Mouse (Mus musculus) forebrain, embryonic 13.5 days (tissue): ENCODE measurements around the gene Cpe. TPM values are rescaled to one million over a fixed set of nuclear protein-coding genes. Genes with fewer than 3 reads are reported as not detected.
"Not testable (repeated sequence)": the region's sequence is repeated elsewhere in the genome, so short reads cannot be mapped to it uniquely, and the experiment has no call there.

Experiments
- ATAC-seq: fragments of 200-750 bp; cut with Nextera tagmentation; 2 replicates; pipeline ENCODE4 v1.8.0; 2017
- H3K27ac ChIP-seq: fragments of 300-500 bp; sonication (generic); 2 replicates; pipeline ENCODE4 v1.5.1; 2015; ENCODE audit warnings: inconsistent platforms, mild to moderate bottlenecking, moderate library complexity
- H3K27me3 ChIP-seq: fragments of 300-500 bp; sonication (generic); 2 replicates; pipeline ENCODE4 v1.6.1; 2015; ENCODE audit warnings: mild to moderate bottlenecking, inconsistent platforms
- H3K36me3 ChIP-seq: fragments of 300-500 bp; sonication (generic); 2 replicates; pipeline ENCODE4 v1.6.1; 2015; ENCODE audit warnings: mild to moderate bottlenecking, inconsistent platforms; ENCODE audit not compliant: poor library complexity, severe bottlenecking
- H3K4me1 ChIP-seq: fragments of 300-500 bp; sonication (generic); 2 replicates; pipeline ENCODE4 v1.6.1; 2015; ENCODE audit warnings: inconsistent platforms
- H3K4me2 ChIP-seq: fragments of 300-500 bp; sonication (generic); 2 replicates; pipeline ENCODE4 v1.6.1; 2015; ENCODE audit warnings: inconsistent platforms, mild to moderate bottlenecking, moderate library complexity
- H3K4me3 ChIP-seq: fragments of 300-500 bp; sonication (generic); 2 replicates; pipeline ENCODE4 v1.5.1; 2015; ENCODE audit warnings: mild to moderate bottlenecking, inconsistent platforms
- H3K9ac ChIP-seq: fragments of 300-500 bp; sonication (generic); 2 replicates; pipeline ENCODE4 v1.6.1; 2015; ENCODE audit warnings: mild to moderate bottlenecking, inconsistent platforms
- H3K9me3 ChIP-seq: fragments of 300-500 bp; sonication (generic); replicated peaks from 2 replicates; pipeline ENCODE4 v1.6.1; 2016; ENCODE audit warnings: inconsistent platforms
- WGBS: fragments of 180-500 bp; shearing (Covaris S2); methylation state at CpG from one replicate; pipeline ENCODE4 v1.1.7; 2015; 5-methylcytosine and 5-hydroxymethylcytosine counted together
- polyA plus RNA-seq: library from polyadenylated mRNA; unstranded; fragments of >200 nt; fragmentation: Nextera tagmentation; extraction: Ambion mirVana; gene quantifications from 2 replicates; pipeline ENCODE4 v1.2.1, GENCODE M21; 2015

The Cpe gene
- polyA plus RNA-seq, 1 experiment from 2014 or later: 389 TPM

DNA sequence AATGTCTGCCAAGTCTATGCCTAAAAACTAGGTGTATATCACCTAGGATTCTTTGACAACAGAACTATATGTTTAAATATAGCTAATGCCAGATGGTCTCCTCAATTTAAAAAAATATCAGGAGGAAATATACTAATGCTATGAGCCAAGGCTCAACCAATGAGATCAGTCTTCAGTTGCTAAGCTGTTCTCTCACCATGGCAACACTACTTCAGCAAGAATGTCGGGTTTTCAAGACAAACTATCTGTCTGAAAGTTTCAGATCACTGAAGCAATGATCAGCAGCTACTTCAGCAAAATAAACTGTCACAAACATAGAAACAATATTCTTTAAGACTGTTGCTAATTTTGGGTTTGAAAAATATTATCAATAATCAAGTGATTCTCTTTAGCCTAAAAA lies 20.9 kb downstream of the Cpe start:
- Histone ChIP-seq H3K9me3 (0 out of 2 replicates have a peak, but pooled peaks cover 3% of the 10 kb centered on the region), H3K4me3 (no peak overlapping the region), H3K9ac (no peak overlapping the region), H3K4me2 (no peak overlapping the region), H3K27ac (no peak overlapping the region), H3K4me1 (no peaks in the 10 kb centered on the region), H3K27me3 (no peaks in the 10 kb centered on the region), H3K36me3 (0 out of 2 replicates have a peak, but pooled peaks cover 3% of the 10 kb centered on the region)
- 28% methylated on average over 1 of the region's 1 CpGs for WGBS
- ATAC-seq: peak; percentile 66; the same call in 1 of the 2 replicates

DNA sequence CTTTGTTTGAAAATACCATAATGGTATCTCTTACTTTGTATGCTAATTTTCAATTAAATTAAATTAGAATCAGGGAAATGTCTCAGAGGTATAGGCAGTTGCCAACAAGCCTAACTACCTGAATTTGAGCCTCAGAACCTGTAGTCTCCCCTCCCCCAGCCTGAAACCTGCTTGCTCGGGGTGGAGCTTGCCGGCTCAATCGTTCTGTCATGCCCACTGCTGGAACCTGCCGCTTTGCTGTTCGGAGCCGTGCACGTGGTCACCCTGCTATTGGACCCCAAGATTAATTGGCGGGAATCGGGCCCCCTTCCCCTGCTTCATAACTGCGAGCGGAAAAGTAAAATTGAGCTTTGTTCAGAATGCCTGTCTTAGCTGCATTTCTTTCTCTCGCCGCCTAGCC lies 26.5 kb downstream of the Cpe start:
- 67% methylated on average over 13 of the region's 13 CpGs for WGBS
- H3K36me3 ChIP-seq, H3K4me1 ChIP-seq, ATAC-seq, H3K9me3 ChIP-seq, H3K27me3 ChIP-seq, H3K4me2 ChIP-seq, H3K9ac ChIP-seq, H3K27ac ChIP-seq, H3K4me3 ChIP-seq: not testable (repeated sequence)

DNA sequence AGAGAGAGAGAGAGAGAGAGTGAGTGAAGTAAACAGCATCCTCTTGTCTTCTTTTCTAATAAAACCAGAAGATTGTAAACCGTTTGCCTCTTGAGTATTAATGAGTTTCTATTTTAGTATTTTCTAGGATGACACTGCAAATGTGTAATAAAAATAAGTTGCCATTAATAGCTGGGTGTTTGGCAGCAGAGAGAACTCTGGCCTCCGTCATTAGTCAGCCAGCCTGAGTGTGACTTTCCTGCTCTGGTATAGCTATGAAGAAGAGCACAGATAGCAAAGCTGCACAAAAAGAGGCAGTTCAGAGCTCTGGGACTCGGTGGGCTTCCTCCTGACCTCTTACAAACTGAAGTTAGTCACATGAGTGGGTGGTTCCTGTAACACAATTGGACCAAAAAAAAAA lies 27.3 kb downstream of the Cpe start:
- no peak for ATAC-seq
- Histone ChIP-seq H3K36me3 (no peaks in the 10 kb centered on the region), H3K9me3 (no peaks in the 10 kb centered on the region), H3K4me3 (no peak overlapping the region), H3K4me2 (no peak overlapping the region), H3K27me3 (no peaks in the 10 kb centered on the region), H3K27ac (no peak overlapping the region), H3K4me1 (peaks cover 6% of the 10 kb centered on the region; the same call in 1 of the 2 replicates), H3K9ac (no peak overlapping the region)
- 65% methylated on average over 3 of the region's 3 CpGs for WGBS

DNA sequence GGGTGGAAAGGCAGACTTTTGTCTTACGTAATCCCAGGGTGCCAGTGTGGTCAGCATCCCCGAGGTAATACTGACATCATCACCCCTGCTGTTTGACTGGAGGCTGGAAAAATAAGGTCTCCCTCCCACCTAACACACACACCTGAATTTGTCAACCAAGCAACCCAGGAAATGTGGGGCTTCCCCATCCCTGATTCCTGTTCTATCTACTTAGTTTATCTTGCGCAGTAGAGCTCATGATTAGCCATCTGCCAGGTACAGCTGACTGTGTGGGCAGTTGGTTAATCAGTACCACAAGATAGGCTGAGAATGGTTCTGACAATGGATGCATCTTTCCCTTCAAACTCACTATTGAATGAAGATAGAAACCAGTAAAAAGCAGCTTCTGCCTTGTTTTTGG lies 28.0 kb downstream of the Cpe start:
- Histone ChIP-seq H3K27me3 (no peaks in the 10 kb centered on the region), H3K27ac (no peak overlapping the region)
- 55% methylated on average over 3 of the region's 3 CpGs for WGBS

DNA sequence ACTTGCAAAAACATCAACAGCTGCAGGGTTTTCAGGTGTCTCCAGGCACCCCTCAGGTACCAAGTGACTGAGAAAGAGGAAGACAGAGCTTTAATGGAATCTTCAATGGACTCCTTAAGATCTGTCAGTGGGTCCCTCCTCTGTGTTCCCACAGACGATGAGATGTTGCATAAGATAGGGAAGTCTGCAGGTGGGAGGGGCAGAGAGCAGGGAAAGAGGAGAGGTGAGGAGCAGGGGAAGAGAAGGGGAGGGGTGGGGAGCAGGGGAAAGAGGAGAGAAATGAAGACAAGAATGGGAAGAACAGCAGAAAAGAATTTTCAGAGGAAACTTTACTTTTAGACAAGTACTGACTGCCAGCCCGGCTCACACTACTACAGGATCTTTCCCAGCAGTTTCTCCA lies 28.5 kb downstream of the Cpe start:
- Histone ChIP-seq H3K4me3 (no peak overlapping the region), H3K4me1 (peaks cover 11% of the 10 kb centered on the region), H3K27me3 (no peaks in the 10 kb centered on the region), H3K27ac (no peak overlapping the region), H3K9ac (no peak overlapping the region), H3K4me2 (no peak overlapping the region), H3K36me3 (no peaks in the 10 kb centered on the region), H3K9me3 (no peaks in the 10 kb centered on the region)
- 47% methylated on average over 2 of the region's 2 CpGs for WGBS
- ATAC-seq: no peak

More for the DNA sequence above, 28.0 kb downstream of the Cpe start:
- no peak overlapping the region for H3K4me2 ChIP-seq
- no peak overlapping the region for H3K9ac ChIP-seq
- H3K4me3 ChIP-seq: no peak overlapping the region
- no peaks in the 10 kb centered on the region for H3K9me3 ChIP-seq
- ATAC-seq: no peak
- no peaks in the 10 kb centered on the region for H3K36me3 ChIP-seq
- peaks cover 8% of the 10 kb centered on the region for H3K4me1 ChIP-seq

DNA sequence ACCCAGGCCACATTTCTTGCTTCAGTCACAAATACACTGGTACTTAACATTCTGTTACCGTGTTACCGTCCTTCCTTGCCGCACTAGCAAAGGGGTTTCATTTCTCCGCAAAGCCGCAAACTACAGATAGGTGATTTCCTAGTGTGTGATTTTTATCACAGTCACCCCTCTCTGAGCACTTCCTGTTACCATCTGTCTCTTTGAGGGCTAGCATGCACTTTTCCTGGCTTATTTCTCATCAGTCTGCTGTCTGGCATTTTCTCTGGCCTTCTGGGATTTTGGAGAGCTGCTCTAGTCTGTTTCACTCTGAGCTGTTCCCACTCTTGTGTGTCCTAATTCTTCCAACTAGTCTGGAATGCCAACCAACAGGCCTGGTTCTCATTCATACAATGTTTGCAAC lies 33.8 kb downstream of the Cpe start:
- H3K9ac ChIP-seq: no peak overlapping the region
- WGBS: 76% methylated on average over 5 of the region's 5 CpGs
- no peaks in the 10 kb centered on the region for H3K27me3 ChIP-seq
- peak overlapping the region; percentile 70 for H3K27ac ChIP-seq
- H3K4me3 ChIP-seq: no peak overlapping the region
- peaks cover 28% of the 10 kb centered on the region for H3K4me1 ChIP-seq
- H3K36me3 ChIP-seq: peaks cover 3% of the 10 kb centered on the region; the same call in 1 of the 2 replicates
- H3K9me3 ChIP-seq: no peaks in the 10 kb centered on the region
- ATAC-seq: peak; percentile 43; the same call in 1 of the 2 replicates
- no peak overlapping the region for H3K4me2 ChIP-seq

DNA sequence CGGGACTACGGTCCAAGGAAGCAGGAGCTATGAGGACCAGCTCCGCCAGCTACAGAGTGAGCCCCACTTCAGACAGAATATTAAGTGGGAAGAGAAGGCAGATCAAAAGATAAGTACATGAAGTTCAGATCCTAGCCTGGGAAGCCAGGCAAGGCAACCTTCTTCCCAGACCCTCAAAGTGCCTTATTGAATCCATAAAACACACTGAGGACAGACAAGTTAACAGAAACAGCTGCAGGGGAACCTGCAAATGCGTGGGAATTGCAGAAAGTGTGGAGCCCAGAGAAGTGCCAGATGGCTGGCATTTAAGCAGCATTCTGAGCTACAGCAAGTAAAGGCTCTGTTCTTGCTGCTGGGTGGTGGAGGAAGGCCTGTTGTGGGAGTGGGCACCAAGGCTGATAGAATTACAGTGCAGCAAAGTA lies 34.9 kb downstream of the Cpe start:
- 31% methylated on average over 4 of the region's 4 CpGs for WGBS
- no peaks in the 10 kb centered on the region for H3K9me3 ChIP-seq
- H3K27me3 ChIP-seq: no peaks in the 10 kb centered on the region
- ATAC-seq: peak; percentile 56
- peaks cover 28% of the 10 kb centered on the region for H3K4me1 ChIP-seq
- H3K9ac ChIP-seq: no peak overlapping the region
- H3K27ac ChIP-seq: peak overlapping the region; percentile 70
- 0 out of 2 replicates have a peak overlapping the region, but pooled peaks have one; percentile 12 for H3K4me2 ChIP-seq
- H3K4me3 ChIP-seq: no peak overlapping the region
- peaks cover 3% of the 10 kb centered on the region; the same call in 1 of the 2 replicates for H3K36me3 ChIP-seq

DNA sequence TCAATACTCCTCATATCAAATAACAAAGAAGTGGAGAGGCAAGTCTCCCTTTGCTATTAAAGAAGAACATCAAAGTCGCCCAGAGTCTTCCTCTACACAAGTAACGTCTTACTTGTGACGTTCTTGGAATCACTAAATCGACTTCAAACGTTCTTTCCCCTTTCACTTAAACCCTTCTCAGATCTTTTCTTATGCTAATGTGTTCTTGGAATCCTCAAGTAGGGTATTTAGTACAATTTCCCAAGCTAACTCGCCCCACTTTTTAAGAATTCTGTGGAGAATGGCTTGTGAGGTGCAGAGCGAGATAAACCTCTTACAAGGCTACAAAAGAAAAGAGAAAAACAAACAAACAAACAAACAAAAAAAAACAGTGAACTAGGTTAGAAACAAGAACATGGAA lies 35.3 kb downstream of the Cpe start:
- 6% methylated on average over 7 of the region's 7 CpGs for WGBS
- Histone ChIP-seq H3K27me3 (no peaks in the 10 kb centered on the region), H3K4me3 (no peak overlapping the region), H3K27ac (no peak overlapping the region), H3K9ac (no peak overlapping the region), H3K4me2 (0 out of 2 replicates have a peak overlapping the region, but pooled peaks have one; percentile 12), H3K4me1 (peaks cover 28% of the 10 kb centered on the region), H3K9me3 (no peaks in the 10 kb centered on the region), H3K36me3 (peaks cover 3% of the 10 kb centered on the region; the same call in 1 of the 2 replicates)
- no peak for ATAC-seq

DNA sequence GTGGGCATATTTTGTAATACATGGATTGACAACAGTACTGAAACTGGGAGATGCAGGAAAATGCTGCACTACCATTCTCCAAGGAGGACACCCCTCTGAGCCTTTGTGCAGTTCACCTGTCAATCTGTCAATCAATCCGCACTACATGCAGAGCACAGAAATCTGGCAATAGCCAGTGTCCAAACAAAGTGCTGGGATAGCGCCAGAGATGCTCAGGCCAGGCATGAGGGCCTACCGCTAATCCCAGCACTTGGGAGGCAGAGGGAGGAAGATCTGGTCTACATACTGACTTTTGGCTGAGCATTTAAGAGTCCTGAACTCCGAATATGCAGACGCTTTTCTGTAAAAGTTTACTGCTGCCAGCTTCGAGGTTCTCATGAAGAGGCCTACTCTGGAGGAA lies 37.0 kb downstream of the Cpe start:
- Histone ChIP-seq H3K9me3 (no peaks in the 10 kb centered on the region), H3K27ac (no peak overlapping the region), H3K9ac (no peak overlapping the region), H3K4me3 (no peak overlapping the region), H3K27me3 (no peaks in the 10 kb centered on the region), H3K4me2 (no peak overlapping the region), H3K36me3 (peaks cover 3% of the 10 kb centered on the region; the same call in 1 of the 2 replicates), H3K4me1 (peaks cover 28% of the 10 kb centered on the region)
- ATAC-seq: no peak
- WGBS: 74% methylated on average over 6 of the region's 6 CpGs

DNA sequence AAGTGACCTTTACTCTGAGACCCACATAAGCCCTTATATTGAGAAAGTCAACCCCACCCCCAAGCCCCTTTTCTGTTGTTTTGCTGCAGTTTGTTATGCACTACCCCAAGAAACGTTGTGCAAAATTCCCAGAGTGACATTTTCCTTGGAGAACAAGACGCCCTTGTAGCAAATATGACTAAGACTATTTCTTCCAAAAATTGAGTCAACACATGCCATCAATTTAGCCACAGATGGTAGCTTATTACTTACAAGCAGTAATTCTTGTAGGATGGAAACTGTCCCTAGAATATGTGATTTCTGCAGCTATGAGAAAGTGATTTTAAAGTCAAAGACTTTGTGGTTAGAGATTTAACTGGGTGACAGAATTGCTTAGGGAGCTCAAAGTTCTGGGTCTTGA lies 37.8 kb downstream of the Cpe start:
- no peaks in the 10 kb centered on the region for H3K27me3 ChIP-seq
- ATAC-seq: no peak

DNA sequence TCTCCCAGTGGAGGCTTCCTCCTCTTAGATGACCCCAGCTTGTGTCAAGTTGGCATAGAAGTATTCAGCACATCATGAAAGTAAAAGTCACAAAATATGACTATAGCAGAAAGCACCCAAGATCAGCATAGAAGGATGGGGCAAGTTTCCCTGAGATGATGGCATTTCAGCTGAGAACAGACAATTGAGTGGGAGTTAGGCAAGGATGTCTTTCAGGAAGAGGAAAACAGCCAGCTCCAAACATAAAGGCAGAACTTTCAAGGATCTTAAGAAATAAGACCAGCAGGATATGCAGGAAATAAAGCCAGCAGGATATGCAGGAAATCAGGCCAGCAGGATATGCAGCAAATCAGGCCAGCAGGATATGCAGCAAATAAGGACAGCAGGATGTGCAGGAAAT lies 40.6 kb downstream of the Cpe start:
- Histone ChIP-seq H3K27me3 (no peaks in the 10 kb centered on the region), H3K4me1 (peaks cover 3% of the 10 kb centered on the region), H3K9ac (no peak overlapping the region), H3K36me3 (peaks cover 3% of the 10 kb centered on the region; the same call in 1 of the 2 replicates), H3K27ac (no peak overlapping the region), H3K9me3 (no peaks in the 10 kb centered on the region), H3K4me2 (no peak overlapping the region), H3K4me3 (no peak overlapping the region)
- no peak for ATAC-seq

More for the DNA sequence above, 37.8 kb downstream of the Cpe start:
- Histone ChIP-seq H3K4me1 (peaks cover 28% of the 10 kb centered on the region), H3K36me3 (peaks cover 3% of the 10 kb centered on the region; the same call in 1 of the 2 replicates), H3K9ac (no peak overlapping the region), H3K4me2 (no peak overlapping the region), H3K9me3 (no peaks in the 10 kb centered on the region), H3K27ac (no peak overlapping the region), H3K4me3 (no peak overlapping the region)
- 82% methylated on average over 2 of the region's 2 CpGs for WGBS

DNA sequence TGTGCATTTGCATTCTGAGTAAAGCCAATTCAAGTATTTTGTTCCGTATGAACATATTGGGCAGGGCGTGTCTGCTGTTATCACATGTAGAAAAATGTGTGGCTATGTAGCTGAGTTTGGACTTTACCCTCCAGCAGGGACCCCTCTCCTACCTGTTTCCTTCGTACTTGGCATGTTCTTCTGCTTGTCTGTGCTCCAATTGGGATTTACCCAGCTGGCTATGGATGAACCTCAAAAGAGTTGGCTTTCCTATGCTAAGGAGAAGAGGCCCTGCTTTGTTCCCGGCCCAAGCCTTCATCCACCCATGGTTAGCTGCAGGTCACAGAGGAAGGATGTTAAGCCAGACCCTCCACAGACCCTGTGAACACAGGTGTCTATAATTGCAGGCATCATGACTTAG lies 44.8 kb downstream of the Cpe start:
- Histone ChIP-seq H3K9me3 (no peaks in the 10 kb centered on the region), H3K4me2 (no peak overlapping the region), H3K4me3 (no peak overlapping the region), H3K9ac (no peak overlapping the region), H3K36me3 (no peaks in the 10 kb centered on the region), H3K4me1 (peaks cover 9% of the 10 kb centered on the region; the same call in 1 of the 2 replicates), H3K27me3 (no peaks in the 10 kb centered on the region), H3K27ac (no peak overlapping the region)
- no peak for ATAC-seq
- WGBS: 86% methylated on average over 4 of the region's 4 CpGs

DNA sequence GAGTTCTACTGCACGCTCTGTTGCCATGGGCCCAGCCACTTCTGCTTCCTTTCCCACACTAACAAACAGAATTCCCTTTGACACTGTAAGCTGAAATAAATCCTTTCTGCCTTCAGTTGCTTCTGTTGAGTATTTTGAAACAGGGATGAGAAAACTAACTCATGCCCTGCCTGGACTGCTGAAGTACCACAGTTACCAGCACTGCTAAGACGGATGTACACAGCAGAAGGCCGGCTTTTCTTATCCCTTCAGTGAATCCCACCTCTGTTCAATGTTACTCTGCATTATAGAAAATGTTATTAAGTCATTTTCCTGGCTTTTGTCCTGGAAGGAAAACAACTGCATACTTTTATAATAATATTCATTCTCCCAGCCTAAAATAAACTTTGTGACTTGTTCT lies 45.7 kb downstream of the Cpe start:
- Histone ChIP-seq H3K4me2 (no peak overlapping the region), H3K4me1 (peaks cover 9% of the 10 kb centered on the region; the same call in 1 of the 2 replicates), H3K36me3 (no peaks in the 10 kb centered on the region), H3K9me3 (no peaks in the 10 kb centered on the region), H3K9ac (no peak overlapping the region), H3K27ac (no peak overlapping the region), H3K27me3 (no peaks in the 10 kb centered on the region), H3K4me3 (no peak overlapping the region)
- ATAC-seq: no peak
- 91% methylated on average over 3 of the region's 3 CpGs for WGBS
